Mouse (Mus musculus): ENCODE data around the gene Lrrtm3.

DNA sequence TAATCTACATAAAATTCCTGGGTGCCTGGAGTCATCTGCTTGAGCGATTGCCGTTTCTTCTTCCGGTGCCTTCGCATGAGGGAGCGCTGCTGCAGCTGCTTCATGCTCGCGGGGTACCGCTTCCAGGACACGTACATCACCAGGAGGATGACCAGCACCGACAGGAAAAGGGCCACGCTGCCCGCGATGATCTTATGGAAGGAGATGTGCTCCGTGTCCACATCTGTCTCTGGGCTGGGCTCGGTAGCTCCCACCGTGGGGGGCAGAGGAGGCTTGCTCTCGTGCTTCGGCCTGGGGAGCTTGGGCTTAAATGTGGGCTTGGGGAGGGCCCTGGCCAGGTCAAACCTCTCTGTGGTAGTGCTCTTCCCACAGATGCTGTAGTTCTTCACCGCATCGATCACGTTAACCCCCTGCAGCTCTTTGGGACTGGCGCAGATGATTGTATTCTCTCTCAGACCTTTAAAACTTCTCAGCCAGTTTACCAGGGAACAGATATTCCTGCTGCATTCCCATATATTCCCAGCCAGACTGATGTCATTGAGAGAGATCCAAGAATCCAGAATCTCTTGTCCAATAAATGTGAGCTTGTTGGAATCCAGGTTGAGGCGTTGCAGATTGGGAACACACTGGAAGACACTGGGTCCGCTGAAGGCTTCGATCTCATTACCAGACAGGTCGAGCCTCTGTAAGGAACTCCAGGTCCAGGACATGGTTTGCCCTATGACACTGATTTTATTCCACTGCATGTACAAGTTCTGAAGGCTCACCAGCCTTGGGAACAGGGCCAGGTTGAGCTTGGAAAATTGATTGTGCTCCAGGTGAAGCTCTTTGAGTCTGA lies 1.9 kb downstream of the Lrrtm3 start:
- TF ChIP-seq CTCF (IDR thresholded peaks at IDR 0.05; ENCODE audit: extremely low read depth, insufficient read length, insufficient replicate concordance, low read depth, low read length) (no peak), POLR2A (IDR thresholded peaks at IDR 0.05; ENCODE audit: low read depth, low read length) (no peak)
